Mouse (Mus musculus) brain, embryonic 18.5 days (tissue): ENCODE results near the gene Tfdp1.
"Not testable (repeated sequence)": the region's sequence is repeated elsewhere in the genome, so short reads cannot be mapped to it uniquely, and the experiment has no call there.

Experiments
- DNase-seq: peaks from one replicate; pipeline ENCODE4 v3.0.0-alpha.2; 2012; ENCODE audit warnings: low read depth, low spot score

Tfdp1 gene

GRCm38 (mm10) chr8:13338255-13338860 is at the start of gene Tfdp1:
Tfdp1 (plus strand) TSS chr8:13338751.
- peak; percentile 79 for DNase-seq

DNA sequence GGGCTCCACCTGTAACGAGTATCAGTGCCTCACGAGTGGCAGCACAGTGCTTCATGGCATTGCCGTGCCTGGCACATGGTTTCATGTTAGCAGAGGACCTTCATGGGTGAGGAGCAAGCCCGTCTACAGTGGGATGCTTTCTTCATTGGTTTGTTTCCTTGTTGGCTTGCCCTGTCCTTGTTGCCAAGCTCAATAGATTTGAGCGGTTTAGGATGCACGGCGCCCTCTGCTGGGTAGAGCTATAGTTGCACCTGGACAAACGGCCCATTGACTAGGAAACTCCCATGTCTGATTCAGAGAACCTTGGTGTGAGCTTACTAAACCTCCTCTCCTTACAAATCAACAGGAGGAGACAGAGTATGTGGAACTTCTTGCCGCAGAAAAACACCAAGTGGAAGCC is 46.2 kb upstream of the Tfdp1 start:
- no peak for DNase-seq

DNA sequence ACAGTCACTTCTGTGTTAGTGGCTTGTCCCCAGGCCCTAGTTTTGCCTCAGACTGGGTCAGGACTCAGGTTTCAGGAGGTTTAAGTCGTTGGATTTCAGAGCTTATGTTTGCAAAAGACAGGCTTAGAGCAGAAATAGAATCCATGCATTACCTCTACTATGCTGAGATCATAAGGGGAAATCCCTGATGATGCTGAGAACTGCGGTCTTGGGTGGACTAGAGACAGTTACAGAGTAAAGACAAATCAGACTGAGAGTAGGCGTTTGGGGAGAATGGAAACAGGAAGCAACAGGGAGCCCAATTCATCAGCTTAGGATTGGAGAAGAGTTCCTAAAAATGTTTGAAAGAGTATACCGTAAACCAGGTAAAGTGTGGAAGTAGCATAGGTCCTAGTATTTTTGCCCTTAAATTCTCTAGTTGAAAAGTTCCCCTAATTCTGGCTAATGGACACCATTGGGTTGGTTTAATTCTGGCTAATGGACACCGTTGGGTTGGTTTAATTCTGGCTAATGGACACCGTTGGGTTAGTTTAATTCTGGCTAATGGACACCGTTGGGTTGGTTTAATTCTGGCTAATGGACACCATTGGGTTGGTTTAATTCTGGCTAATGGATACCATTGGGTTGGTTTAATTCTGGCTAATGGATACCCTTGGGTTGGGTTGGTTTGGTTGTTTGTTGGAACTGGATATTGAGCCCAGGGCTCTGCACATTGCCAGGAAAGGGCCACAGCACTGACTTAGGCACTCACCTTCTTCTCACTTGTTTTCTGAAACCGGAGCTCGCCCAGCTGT is 44.7 kb upstream of the Tfdp1 start:
- DNase-seq, result no peak

- DNase-seq, result no peak
Measured at GRCm38 (mm10) chr8:13299571-13299970, 39.0 kb upstream of the Tfdp1 start.

GRCm38 (mm10) chr8:13301036-13301435 is 37.5 kb upstream of the Tfdp1 start:
- DNase-seq, result no peak

DNA sequence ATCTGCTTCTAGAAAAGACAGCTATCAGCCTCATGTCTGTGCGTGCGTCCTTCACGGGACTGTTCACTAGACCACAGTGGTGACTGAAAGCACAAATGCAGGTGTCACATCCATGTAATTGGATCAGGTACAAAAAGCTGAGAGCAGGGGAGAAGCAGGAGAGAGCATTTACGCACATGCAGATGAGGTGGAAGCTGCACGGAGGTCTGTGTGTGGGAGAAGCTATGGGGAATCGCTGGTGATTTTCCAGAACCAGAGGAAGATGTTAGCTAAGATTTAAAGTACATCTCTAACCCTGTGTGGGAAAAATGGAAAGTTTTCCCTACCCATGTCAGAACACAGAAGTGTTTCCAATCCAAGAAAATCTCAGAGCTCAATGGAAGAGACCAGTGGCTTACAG is 33.1 kb upstream of the Tfdp1 start:
- no peak for DNase-seq

GRCm38 (mm10) chr8:13305884-13306283 is 32.7 kb upstream of the Tfdp1 start:
- DNase-seq, result no peak

DNA sequence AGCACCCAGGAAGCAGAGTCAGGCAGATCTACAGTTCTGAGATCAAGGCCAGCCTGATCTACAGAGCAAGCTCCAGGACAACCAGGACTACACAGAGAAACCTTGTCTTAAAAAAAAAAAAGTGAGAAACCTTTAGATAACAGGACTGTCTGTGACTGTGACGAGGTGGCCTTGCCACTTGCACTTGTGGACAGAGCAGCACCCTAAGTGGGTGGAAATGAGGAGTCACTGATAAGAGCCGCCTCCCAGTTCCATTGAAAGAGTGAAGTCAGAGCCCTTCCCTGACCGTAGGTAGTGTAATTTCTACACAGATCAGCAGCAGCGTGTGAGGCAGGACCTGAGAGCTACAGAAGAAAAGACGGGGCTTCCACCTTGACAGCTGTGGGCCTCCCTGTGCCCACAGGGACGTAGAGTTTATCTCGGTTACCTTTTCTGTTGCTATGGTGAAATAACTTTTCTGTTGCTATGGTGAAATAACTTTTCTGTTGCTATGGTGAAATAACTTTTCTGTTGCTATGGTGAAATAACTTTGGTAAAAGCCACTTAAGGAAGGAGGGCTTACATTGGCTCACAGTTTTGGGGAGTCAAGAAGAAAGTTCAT is 32.1 kb upstream of the Tfdp1 start:
- no peak for DNase-seq

DNA sequence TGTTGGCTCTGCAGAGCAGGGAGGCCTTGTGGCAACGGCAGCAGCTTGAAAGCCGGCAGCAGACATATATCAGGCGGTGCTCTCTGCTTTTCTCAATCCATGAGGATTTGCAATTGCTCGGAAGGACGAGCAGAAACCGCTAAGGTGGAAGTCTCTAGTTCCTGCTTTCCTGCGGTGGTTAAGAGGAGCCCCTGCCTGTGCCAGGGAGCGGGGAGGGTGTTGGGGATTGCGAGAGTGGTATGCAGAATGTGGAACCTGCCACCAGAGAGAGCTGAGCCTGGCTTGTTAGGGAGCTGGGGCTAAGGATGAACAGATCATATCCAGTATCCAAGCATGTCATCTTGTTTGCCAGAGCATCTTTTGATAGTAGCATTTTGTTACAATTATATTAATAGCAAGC is 31.6 kb upstream of the Tfdp1 start:
- DNase-seq, result no peak

- no peak for DNase-seq
Measured at GRCm38 (mm10) chr8:13314922-13315321, 23.6 kb upstream of the Tfdp1 start.

GRCm38 (mm10) chr8:13316671-13317070 is 21.9 kb upstream of the Tfdp1 start:
- DNase-seq, result no peak

- no peak for DNase-seq
Measured at GRCm38 (mm10) chr8:13326598-13326997, 12.0 kb upstream of the Tfdp1 start.

DNA sequence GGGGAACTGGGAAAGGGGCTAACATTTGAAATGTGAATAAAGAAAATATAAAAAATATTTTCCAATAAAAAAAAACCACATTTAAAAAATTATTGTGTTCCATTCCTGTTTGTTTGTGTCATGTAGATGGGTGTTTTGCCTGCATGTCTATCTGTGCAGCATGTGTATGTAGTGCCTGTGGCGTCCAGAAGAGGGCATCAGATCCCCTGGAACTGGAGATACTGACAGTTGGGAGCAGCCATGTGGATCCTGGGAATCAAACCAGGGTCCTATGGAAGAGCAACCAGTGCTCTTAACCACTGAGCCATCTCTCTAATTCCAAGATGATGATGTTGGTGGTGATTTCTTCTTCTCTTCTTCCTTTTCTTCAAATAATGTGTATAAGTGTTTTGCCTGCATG is 3.9 kb upstream of the Tfdp1 start:
- DNase-seq, result no peak

- DNase-seq, result not testable (repeated sequence)
Measured at GRCm38 (mm10) chr8:13337245-13337644, 1.3 kb upstream of the Tfdp1 start.

GRCm38 (mm10) chr8:13337678-13338077 is 873 bp upstream of the Tfdp1 start:
- no peak for DNase-seq

DNA sequence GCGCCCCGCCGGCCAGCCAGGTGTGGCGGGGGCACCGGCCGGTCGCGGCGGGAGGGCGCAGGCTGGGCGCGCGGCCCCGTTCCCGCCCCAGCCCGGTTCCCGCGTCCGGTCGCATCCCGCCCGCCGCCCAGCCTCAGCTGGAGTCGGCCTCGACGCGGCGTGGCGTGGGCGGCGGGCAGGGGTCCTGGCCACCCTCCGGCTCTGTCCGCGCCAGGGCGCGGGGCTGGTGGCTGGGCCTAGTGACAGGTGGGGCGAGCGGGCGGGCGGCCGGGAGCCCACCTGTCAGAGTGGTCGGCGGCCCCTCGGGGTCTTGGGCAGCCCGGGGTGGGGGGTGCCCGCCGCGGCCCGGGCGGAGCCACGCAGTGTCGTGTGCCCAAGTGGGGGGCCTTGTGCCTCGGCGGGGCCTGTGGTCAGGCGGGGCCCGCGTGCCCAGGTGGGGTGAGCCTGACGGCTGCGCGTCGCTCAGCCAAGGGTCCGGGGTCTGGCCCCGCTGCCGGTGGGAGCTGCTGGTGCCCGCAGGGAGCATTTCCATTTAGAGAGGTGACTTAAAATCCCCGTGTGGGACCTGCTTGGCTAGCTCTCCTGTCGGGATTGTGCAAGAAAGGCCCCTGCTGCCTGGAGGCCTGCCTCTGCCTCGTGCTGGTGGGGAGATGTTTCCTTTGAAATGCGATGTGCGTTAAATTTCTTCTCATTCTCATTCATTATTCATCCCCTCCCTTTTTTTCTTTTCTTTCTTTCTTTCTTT is 522 bp downstream of the Tfdp1 start:
- no peak for DNase-seq

DNA sequence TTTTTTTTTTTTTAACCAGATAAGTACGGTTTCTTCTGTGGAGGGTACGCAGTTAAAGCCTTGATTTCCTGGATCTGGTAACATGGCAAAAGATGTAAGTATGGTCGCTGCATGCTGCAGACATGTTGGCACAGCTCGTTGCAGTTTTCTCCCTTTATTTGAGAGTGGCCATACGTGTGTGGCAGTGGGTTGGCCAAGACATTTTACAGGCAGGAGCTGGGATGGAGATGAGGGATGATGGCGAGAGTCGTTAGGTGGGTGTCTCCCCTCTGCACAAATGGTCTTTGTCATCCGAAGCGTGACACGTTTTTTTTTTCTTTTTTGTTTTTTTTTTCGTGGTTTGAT is 1.1 kb downstream of the Tfdp1 start:
- no peak for DNase-seq

GRCm38 (mm10) chr8:13340650-13341049 is 2.1 kb downstream of the Tfdp1 start:
- DNase-seq, result no peak

- no peak for DNase-seq
Measured at GRCm38 (mm10) chr8:13342340-13342739, 3.8 kb downstream of the Tfdp1 start.

DNA sequence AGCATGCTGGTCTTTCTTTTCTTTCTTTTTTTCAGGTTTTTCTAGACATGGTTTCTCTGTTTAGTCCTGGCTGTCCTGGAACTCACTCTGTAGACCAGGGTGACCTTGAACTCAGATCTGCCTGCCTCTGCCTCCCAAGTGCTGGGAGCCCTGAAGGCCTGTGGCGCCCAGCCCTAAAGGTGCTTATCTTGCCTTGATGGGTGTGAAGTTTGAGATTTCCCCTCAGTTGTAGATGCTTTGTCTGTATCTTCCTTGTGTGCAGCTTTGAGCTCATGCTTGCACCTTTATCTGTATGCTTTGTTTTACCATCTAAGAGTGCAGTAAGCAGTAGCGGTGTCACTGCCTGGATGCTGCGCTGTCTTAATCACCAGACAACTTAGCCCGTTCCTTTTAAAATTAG is 4.6 kb downstream of the Tfdp1 start:
- no peak for DNase-seq

DNA sequence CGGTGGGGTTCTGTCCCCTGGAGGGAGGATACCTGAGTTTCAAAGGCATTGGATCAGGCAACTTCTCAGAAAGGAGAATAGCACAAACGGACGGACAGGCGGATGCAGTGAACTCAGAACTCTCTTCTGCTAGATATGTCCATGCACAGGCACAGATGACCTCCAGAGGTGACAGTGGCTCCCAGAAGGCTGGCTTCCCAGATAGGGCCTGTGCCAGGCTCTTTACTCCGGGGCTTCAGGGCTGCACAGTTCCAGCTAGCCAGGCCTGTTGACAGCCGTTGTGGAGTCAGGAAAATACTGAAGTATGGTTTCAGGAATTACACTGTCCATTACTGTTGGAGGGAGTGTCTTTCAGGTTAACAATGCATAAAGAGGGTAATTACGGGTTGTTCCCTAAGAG is 11.5 kb downstream of the Tfdp1 start:
- no peak for DNase-seq

- DNase-seq, result no peak
Measured at GRCm38 (mm10) chr8:13351593-13351992, 13.0 kb downstream of the Tfdp1 start.
